Mouse (Mus musculus) E14TG2a.4 (cell line): ENCODE measurements around the gene Mov10l1.

Source experiments
- H3K27me3 ChIP-seq: 2 replicates; pipeline ENCODE4 v1.6.1; 2014; ENCODE audit warnings: low read length, control low read depth; ENCODE audit not compliant: insufficient read depth
- H3K36me3 ChIP-seq: 2 replicates; pipeline ENCODE4 v1.6.1; 2014; ENCODE audit warnings: low read length, control low read depth; ENCODE audit not compliant: insufficient read depth
- H3K4me1 ChIP-seq: replicated peaks from 2 replicates; pipeline ENCODE4 v1.6.1; 2014; ENCODE audit warnings: low read depth, low read length, control low read depth
- H3K4me3 ChIP-seq: replicated peaks from 2 replicates; pipeline ENCODE4 v1.5.1; 2014; ENCODE audit warnings: mild to moderate bottlenecking, low read length
- H3K9me3 ChIP-seq: 2 replicates; pipeline ENCODE4 v1.6.1; 2014; ENCODE audit warnings: low read length, control low read depth
- CTCF ChIP-seq: conservative IDR thresholded peaks from 2 replicates; pipeline ENCODE4 v1.5.1; 2014; ENCODE audit warnings: low read length
- NANOG ChIP-seq: IDR thresholded peaks from 2 replicates; pipeline ENCODE4 v1.6.1; 2014; ENCODE audit warnings: borderline replicate concordance, low read length, mixed read lengths
- POU5F1 ChIP-seq: IDR thresholded peaks from 2 replicates; pipeline ENCODE4 v1.6.1; 2014; ENCODE audit warnings: low read length, borderline replicate concordance

The Mov10l1 gene

GRCm38 (mm10) chr15:89089248-89090051, 106.7 kb downstream of the Mov10l1 start:
- Histone ChIP-seq H3K27me3 (peaks cover 16% of the 10 kb centered on the region), H3K9me3 (no peaks in the 10 kb centered on the region), H3K36me3 (peaks cover 35% of the 10 kb centered on the region), H3K4me3 (peak overlapping the region; percentile 92), H3K4me1 (peaks cover 25% of the 10 kb centered on the region)
- TF ChIP-seq CTCF (no peak), NANOG (no peak), POU5F1 (no peak)

GRCm38 (mm10) chr15:89090662-89091061, 108.0 kb downstream of the Mov10l1 start:
- Histone ChIP-seq H3K27me3 (peaks cover 16% of the 10 kb centered on the region), H3K4me3 (no peak overlapping the region), H3K4me1 (peaks cover 15% of the 10 kb centered on the region), H3K9me3 (no peaks in the 10 kb centered on the region), H3K36me3 (peaks cover 35% of the 10 kb centered on the region)
- TF ChIP-seq NANOG (no peak), CTCF (no peak), POU5F1 (no peak)

- H3K36me3 ChIP-seq = peaks cover 39% of the 10 kb centered on the region
- peaks cover 11% of the 10 kb centered on the region for H3K4me1 ChIP-seq
- H3K9me3 ChIP-seq = no peaks in the 10 kb centered on the region
- no peak overlapping the region for H3K4me3 ChIP-seq
- no peak for TF ChIP-seq NANOG
- TF ChIP-seq POU5F1 = no peak
- no peak for TF ChIP-seq CTCF
- peaks cover 16% of the 10 kb centered on the region for H3K27me3 ChIP-seq
These were observed 109.5 kb downstream of the Mov10l1 start for GRCm38 (mm10) chr15:89092181-89092580.

GRCm38 (mm10) chr15:89097450-89097849, 114.7 kb downstream of the Mov10l1 start:
- H3K9me3 ChIP-seq = no peaks in the 10 kb centered on the region
- peaks cover 92% of the 10 kb centered on the region for H3K36me3 ChIP-seq
- no peak overlapping the region for H3K4me3 ChIP-seq
- H3K4me1 ChIP-seq = no peaks in the 10 kb centered on the region; the same call in 1 of the 2 replicates
- no peaks in the 10 kb centered on the region for H3K27me3 ChIP-seq
- TF ChIP-seq NANOG (no peak), CTCF (no peak), POU5F1 (no peak)

GRCm38 (mm10) chr15:89098616-89099015, 115.9 kb downstream of the Mov10l1 start:
- Histone ChIP-seq H3K4me3 (no peak overlapping the region), H3K27me3 (no peaks in the 10 kb centered on the region), H3K4me1 (peaks cover 3% of the 10 kb centered on the region), H3K36me3 (peaks cover 99% of the 10 kb centered on the region), H3K9me3 (no peaks in the 10 kb centered on the region)
- TF ChIP-seq NANOG (no peak), POU5F1 (no peak), CTCF (no peak)

- TF ChIP-seq NANOG = no peak
- TF ChIP-seq CTCF = no peak
- no peak for TF ChIP-seq POU5F1
- peaks cover 3% of the 10 kb centered on the region for H3K4me1 ChIP-seq
- no peaks in the 10 kb centered on the region for H3K27me3 ChIP-seq
- no peak overlapping the region for H3K4me3 ChIP-seq
- no peaks in the 10 kb centered on the region for H3K9me3 ChIP-seq
- H3K36me3 ChIP-seq = peaks cover 99% of the 10 kb centered on the region
These were observed 118.1 kb downstream of the Mov10l1 start for GRCm38 (mm10) chr15:89100823-89101222.

- Histone ChIP-seq H3K9me3 (no peaks in the 10 kb centered on the region), H3K4me1 (peaks cover 3% of the 10 kb centered on the region), H3K4me3 (no peak overlapping the region), H3K36me3 (peaks cover 100% of the 10 kb centered on the region), H3K27me3 (no peaks in the 10 kb centered on the region)
- TF ChIP-seq POU5F1 (no peak), CTCF (no peak), NANOG (no peak)
These were observed 119.9 kb downstream of the Mov10l1 start for GRCm38 (mm10) chr15:89102646-89103045.

- Histone ChIP-seq H3K4me1 (peaks cover 3% of the 10 kb centered on the region), H3K9me3 (no peaks in the 10 kb centered on the region), H3K4me3 (no peak overlapping the region), H3K36me3 (peaks cover 100% of the 10 kb centered on the region), H3K27me3 (no peaks in the 10 kb centered on the region)
- TF ChIP-seq CTCF (no peak), NANOG (no peak)
These were observed 121.2 kb downstream of the Mov10l1 start for GRCm38 (mm10) chr15:89103921-89104320.

GRCm38 (mm10) chr15:89104425-89104824, 121.7 kb downstream of the Mov10l1 start:
- H3K9me3 ChIP-seq = no peaks in the 10 kb centered on the region
- no peaks in the 10 kb centered on the region for H3K27me3 ChIP-seq
- H3K36me3 ChIP-seq = peaks cover 100% of the 10 kb centered on the region
- H3K4me1 ChIP-seq = peaks cover 3% of the 10 kb centered on the region
- TF ChIP-seq POU5F1 = no peak
- no peak overlapping the region for H3K4me3 ChIP-seq
